Mouse (Mus musculus): ENCODE results near the gene Rock2.

DNA sequence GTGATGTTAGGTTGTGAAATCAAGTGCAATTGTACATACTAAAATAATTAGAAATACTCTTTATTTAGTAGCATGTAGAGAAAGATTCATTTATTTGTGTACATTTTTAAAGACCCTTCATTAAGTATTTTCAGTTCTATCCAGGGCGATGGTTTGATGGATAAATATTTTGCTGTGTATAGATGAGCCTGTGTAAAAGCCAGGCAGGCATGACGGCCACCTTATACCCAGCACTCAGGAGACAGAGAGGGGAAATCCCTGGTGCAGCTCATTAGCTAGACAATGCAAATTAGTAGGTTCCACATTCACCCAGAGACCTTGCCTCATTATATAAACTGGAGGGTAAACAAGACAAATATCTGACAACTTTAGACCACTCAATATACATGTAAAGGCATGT, 68.7 kb downstream of the Rock2 start:
- TF ChIP-seq CTCF (IDR thresholded peaks at IDR 0.05) (no peak), POLR2A (IDR thresholded peaks at IDR 0.05; ENCODE audit: insufficient read depth, low read depth, low read length) (no peak)
